Mouse (Mus musculus): ENCODE data around the gene Wdr83.
A peak's percentile ranks its signal among the peaks of the same experiment; 100 is the strongest.

Gene Wdr83

DNA sequence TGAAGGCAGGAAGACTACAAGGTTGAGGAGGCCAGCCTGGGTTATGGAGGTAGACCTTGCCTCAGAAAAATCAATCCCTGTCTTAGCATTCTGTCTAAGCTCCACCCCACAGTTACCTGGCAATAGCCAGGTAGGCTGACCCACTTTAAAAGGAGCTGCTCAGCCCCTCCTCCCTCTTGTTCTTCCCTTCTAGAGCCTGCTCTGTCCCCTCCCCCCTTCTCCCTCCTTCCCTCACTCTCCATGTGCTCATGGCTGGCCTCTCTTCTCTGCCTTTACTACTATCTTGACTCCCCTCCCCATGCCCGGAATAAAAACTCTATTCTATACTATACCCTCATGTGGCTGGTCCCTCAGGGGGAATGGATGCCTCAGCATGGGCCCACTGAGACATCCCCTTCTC, 47.2 kb downstream of the Wdr83 start:
- DNase-seq, result peak in 1 of 2 experiments; percentile 34

- peak; percentile 59 to 66 for DNase-seq
These were observed 48.3 kb downstream of the Wdr83 start for GRCm38 (mm10) chr8:85032622-85033311.

DNA sequence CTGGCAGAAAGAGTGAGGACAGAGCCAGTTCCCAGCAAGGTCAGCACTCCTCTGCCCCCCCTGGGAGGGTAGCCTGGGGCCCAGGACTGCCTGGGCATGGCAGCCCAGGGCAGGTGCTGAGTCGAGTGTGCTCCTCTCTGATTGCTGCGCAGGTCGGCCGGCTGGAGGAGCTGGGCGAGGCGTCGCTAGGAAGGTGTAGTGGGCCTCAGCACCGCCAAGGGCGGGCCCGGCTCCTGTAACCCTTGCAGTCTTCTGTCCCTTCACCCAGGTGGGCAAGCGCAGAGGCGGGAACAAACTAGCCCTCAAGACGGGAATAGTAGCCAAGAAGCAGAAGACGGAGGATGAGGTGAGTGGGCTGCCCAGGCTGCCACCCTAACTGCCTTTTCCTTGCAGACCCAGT, 51.8 kb downstream of the Wdr83 start:
- no peak for DNase-seq

DNA sequence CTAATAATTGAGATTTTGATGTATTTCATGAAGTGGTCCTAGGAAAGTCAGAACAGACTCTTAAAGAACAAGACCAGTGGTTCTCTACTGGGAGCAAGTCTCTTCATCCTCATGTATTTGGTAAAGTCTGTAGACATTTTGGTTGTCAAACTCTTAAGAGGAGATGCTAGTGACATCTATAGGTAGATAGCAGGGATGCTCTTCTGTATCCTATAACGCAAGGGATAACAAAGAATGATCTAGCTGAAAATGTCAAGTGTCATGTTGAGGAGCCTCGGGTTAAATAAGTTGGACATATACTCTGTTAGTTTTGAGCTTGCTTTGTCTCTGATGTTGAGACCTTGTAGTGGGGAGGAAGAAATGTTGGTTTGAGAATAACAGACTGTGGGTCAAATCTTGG, 53.2 kb downstream of the Wdr83 start:
- DNase-seq, result no peak

GRCm38 (mm10) chr8:85027516-85027855, 53.6 kb downstream of the Wdr83 start:
- DNase-seq, result no peak

DNA sequence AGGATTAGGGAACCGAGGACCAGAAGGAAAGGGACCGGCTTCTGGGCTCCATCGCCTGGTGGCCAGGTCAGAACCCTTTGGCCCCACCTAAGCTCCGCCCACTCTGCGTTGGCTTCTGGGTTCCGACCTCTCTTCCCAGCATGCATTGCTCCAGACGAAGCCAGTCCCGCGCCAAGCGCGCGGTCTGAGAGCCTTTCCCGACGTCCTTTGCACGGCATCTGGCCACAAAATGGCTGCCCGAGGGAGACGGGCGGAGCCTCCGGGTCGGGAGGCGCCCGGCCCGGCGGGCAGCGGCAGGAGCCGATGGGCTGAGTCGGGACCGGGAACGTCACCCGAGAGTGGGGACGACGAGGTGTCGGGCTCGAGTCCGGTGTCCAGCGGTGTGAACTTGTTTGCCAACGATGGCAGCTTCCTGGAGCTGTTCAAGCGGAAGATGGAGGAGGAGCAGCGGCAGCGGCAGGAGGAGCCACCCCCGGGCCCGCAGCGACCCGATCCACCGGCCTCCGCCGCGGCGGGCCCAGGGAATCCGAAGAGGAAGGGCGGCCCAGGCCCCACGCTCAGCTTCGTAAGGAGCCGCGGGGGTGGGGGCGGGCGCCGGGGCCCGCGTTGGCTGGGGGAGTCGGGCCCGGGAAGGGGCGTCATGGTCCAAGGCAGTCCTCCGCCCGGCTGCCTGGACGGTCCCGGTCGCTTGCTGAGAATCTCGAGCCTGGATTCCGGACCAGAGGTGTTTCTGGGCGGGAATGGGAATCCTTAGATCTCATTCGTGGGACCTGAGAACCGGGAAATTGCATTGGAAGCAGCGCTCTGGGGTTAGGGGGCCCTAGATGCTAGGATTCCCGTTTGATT, 54.2 kb downstream of the Wdr83 start, which contains the start of gene Trir:
Trir (plus strand) TSS at position 154 of the 846 bp plus-strand sequence.
- DNase-seq, result peak; percentile 97 to 98

DNA sequence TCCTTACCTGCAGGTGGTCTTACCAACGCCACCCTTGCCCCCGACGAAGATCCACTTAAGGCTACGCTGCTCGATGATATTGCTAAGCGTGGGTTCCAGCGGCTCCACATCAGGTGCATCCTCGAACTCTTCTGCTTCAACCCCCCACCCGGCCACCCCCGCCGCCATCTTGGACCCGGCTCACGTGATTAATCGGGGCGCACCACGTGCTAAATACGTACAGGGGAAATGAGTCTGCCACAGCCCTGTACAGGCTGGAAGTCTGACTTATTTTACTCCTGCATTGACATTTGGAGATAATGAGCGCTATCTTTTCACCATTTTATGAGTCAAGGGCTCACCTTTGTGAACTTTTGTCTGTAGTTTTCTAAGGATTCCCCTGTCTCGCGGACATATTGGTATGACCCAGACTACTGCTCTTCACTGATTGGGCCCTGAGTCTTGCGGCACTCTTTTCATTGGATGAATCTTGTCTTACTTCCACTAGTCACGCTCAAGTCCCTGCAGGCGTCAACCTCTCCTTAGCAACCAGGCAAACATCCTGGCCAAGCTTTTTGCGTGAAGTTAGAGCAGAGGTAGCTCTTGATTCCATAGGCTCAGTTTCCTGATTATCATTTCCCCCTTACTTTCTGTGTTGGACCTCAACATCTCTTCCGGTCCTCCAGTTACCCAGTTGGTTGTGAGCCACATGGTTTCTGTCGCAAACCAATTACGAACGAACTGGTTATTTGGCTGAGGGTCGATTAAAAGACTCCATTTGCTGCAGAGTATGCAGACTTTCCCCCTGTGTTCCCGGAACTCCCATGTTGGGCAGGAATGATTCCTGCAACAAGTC, 55.8 kb downstream of the Wdr83 start, which contains the start of gene Asna1:
Asna1 (minus strand) TSS at position 184 of the 835 bp plus-strand sequence.
- DNase-seq, result peak; percentile 84 to 91

Data from kidney, adult 8-10 months (tissue).